Mouse (Mus musculus) urinary bladder, postnatal 36 days (tissue): ENCODE results near the gene Nfyb.
A peak's percentile ranks its signal among the peaks of the same experiment; 100 is the strongest.

Source experiments
- DNase-seq, 2 experiments: peaks; one replicate each; pipeline ENCODE4 v3.0.0; 2022; ENCODE audit warnings: low spot score in 2 of 2, mixed read lengths in 1 of 2

Nfyb gene

DNA sequence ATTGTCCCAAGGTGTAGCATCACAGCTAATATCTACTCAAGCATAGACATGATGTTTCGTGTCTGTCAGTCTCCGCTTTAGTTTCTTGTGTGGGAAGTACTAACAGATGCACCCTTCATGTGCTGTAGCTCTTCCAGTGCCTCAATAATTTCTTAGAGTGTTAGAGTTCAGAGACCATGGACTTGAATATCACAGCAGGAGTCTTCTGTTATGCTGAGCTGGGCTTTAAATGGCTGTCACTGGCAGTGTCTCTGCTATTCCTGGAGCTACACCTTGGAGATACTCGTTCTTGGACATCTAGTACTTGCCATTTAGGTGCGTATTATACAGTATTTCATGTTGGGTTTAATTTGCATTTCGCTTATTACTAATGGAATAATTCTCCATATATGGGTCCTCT is 18.6 kb downstream of the Nfyb start:
- no peak for DNase-seq

DNA sequence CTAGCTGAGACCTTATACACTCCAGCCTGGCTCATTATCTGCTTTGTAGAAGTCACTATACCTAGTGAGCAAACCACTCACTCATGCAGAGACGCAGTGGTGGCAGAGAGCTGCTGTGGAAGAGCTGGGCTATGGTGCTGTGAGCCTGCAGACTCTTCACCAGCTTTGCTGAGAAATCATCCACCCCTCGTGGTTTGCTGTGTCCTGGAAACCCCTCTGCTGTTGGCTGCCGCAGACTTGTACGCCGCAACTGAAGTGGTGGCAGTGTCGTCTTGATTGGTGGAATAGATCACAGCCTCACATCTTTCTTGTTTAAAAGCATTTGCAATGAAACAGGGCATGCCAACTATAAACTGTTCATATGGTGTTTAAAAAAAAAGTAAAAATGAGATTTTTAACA is 19.6 kb downstream of the Nfyb start:
- no peak for DNase-seq

DNA sequence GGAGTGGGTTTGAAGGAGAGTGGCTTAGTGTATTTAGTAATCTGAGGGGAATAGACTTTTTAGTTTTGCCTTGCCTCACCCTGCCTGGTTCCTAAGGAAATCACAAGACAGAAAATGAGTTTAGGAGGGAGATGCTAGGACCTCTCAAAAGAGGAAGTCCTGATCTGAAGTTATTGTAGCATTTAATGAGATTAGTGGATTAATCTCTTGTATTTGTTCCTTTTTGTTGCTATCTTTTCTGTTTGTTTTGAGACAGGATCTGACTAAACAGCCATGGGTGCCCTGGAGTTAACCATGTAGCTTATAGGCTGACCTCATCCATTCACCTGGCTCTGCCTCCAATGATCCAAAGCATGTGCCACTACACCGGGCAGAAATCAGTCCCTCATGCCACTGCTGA is 21.4 kb downstream of the Nfyb start:
- no peak for DNase-seq

DNA sequence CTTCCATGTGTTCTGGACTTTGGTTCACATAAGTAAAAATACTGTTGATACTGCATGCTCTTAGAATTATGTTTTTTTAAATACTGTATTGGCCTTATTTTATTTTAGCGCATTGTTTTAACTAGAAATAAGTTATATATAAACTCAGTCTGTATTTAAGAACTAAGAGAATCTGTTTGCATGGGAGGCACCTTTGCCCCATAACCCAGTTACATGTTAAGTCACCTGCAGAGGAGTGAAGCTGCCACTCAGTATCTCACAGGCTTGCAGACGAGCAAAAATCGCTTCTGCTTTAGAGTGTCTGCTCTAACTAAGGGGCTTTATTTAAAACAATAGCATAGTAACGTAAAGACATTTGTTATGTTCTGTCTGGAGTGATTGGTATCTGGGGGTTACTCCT is 22.1 kb downstream of the Nfyb start:
- no peak for DNase-seq

DNA sequence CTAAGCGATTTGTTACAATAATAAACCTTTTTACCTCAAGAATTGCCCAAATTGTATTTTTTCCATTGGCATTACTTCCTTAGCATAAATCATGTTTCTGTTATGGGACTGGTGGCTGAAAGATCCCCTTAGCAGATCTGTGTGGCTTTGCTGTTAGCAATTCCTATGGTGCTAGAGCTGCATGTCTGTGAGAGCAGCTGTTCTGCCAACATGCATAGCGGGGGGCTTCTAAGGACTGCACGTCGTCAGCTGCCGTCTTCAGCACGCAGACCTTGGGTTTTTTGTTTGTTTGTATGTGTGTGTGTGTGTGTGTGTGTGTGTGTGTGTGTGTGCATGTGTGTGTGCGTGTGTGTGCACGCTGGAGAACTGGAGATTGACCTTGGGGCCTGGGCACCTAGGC is 22.6 kb downstream of the Nfyb start:
- DNase-seq: no peak

DNA sequence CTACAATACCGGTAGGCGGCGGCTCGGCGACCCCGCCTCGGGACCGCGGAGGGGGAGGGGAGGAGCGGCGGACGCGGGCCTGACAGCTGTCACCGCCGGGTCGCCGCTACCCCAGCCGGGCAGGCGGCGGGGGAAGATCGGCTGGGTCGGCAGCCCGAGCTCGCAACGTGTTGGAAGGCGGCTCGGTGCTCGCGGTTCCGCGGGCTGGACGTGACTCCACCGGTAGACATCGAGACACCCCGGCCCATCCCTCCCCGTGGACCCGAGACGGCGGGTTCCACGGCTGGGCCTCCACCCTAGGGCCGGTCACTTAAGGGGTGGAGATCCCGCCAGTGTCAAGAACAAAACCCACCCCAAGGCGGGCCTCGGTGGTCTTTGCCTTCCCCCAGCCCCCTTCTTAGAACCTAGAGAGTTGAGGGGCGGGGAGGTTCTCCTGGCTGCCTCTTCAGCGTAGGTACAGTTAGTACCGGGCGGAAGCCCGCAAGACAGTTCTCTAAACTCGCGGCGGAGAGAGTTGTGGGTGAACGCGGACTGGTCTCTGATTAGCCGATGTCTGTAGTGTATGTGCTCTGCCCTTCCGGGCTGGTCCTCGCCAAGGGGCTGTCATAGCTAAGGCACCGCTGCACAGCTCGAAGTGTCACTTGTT is 64.5 kb downstream of the Nfyb start:
- peak in 1 of 2 experiments; percentile 15 for DNase-seq

DNA sequence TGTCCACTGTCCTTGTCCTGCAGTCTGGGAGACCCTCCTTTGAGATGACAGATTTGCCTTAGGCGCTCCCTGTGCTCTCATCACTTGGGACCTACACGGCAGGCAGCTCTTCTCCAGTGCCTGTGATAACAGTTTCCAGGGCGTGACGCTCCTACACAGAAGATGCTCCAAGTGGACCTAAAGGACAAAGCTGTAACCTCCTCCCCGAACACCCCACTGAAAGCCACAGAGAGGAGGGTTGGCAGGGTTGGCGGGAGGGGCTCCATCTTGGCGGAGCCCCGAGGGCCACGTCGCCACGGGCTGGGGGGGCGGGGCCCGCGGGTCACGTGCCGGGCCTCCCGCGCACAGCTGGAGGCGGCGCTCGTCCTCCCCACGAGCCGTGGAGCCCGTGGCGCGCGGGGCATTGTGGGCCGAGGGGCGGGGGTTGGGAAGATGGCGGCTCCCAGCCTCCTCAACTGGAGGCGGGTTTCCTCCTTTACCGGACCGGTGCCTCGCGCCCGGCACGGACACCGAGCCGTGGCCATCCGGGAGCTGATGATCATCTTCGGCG is 65.2 kb downstream of the Nfyb start:
- DNase-seq: peak; percentile 80 to 86
